Mouse (Mus musculus): ENCODE measurements around the gene Tulp2. TPM values are rescaled to one million over a fixed set of nuclear protein-coding genes. Genes with fewer than 3 reads are reported as not detected.
"Not testable (repeated sequence)": the region's sequence is repeated elsewhere in the genome, so short reads cannot be mapped to it uniquely, and the experiment has no call there.

The Tulp2 gene
- polyA plus RNA-seq, 1 experiment = 0.06 TPM

GRCm38 (mm10) chr7:45476453-45476852 is 5.2 kb upstream of the Tulp2 start:
- H3K27me3 ChIP-seq (ENCODE audit: control insufficient read depth, insufficient read depth, insufficient read length) = no peaks in the 10 kb centered on the region
- no peak overlapping the region for H3K4me2 ChIP-seq (ENCODE audit: low read depth)
- H3K36me3 ChIP-seq (ENCODE audit: control insufficient read depth, insufficient read depth) = no peaks in the 10 kb centered on the region
- TF ChIP-seq MYOD1 (IDR thresholded peaks at IDR 0.05; ENCODE audit: control insufficient read depth in 1 of 3, insufficient read length in 2 of 3, low read depth in 2 of 3) = no peak
- TF ChIP-seq TCF12 (IDR thresholded peaks at IDR 0.05; ENCODE audit: insufficient read depth, poor library complexity, severe bottlenecking) = no peak
- TF ChIP-seq MYOG (IDR thresholded peaks at IDR 0.05; ENCODE audit: control insufficient read depth in 1 of 3, insufficient read depth in 1 of 3, insufficient read length in 2 of 3, low read depth in 2 of 3) = no peak
- no peak for TF ChIP-seq E2F4 (IDR thresholded peaks at IDR 0.05; ENCODE audit: insufficient read depth)
- TF ChIP-seq POLR2AphosphoS2 (IDR thresholded peaks at IDR 0.05; ENCODE audit: insufficient read length, low read depth) = no peak
- no peak for TF ChIP-seq SRF (IDR thresholded peaks at IDR 0.05; ENCODE audit: control insufficient read depth, insufficient read length, low read depth)
- no peak for TF ChIP-seq TCF3 (IDR thresholded peaks at IDR 0.05; ENCODE audit: insufficient read length, low read depth)
- no peak for TF ChIP-seq CEBPB (IDR thresholded peaks at IDR 0.05; ENCODE audit: insufficient read depth, poor library complexity, severe bottlenecking)
- no peak for TF ChIP-seq USF1 (IDR thresholded peaks at IDR 0.05; ENCODE audit: low read depth)
- TF ChIP-seq REST (IDR thresholded peaks at IDR 0.05; ENCODE audit: insufficient read depth, insufficient read length) = no peak
- TF ChIP-seq MAX (IDR thresholded peaks at IDR 0.05; ENCODE audit: low read depth) = no peak
- no peak overlapping the region for H3ac ChIP-seq (ENCODE audit: control insufficient read depth, insufficient read length)
- no peaks in the 10 kb centered on the region for H3K79me2 ChIP-seq (ENCODE audit: control insufficient read depth, insufficient read depth)
- no peak overlapping the region for H3K4me3 ChIP-seq

- no peaks in the 10 kb centered on the region for H3K27me3 ChIP-seq (ENCODE audit: control insufficient read depth, insufficient read depth, insufficient read length)
- TF ChIP-seq TCF3 (IDR thresholded peaks at IDR 0.05; ENCODE audit: insufficient read length, low read depth) (no peak), MAX (IDR thresholded peaks at IDR 0.05; ENCODE audit: low read depth) (no peak), USF1 (IDR thresholded peaks at IDR 0.05; ENCODE audit: low read depth) (peak; percentile 69), CEBPB (IDR thresholded peaks at IDR 0.05; ENCODE audit: insufficient read depth, poor library complexity, severe bottlenecking) (no peak), MYOD1 (IDR thresholded peaks at IDR 0.05; ENCODE audit: control insufficient read depth in 1 of 3, insufficient read length in 2 of 3, low read depth in 2 of 3) (peak; percentile 42 to 53 (median 51)), POLR2AphosphoS2 (IDR thresholded peaks at IDR 0.05; ENCODE audit: insufficient read length, low read depth) (no peak), SRF (IDR thresholded peaks at IDR 0.05; ENCODE audit: control insufficient read depth, insufficient read length, low read depth) (no peak), POLR2A (IDR thresholded peaks at IDR 0.05; ENCODE audit: insufficient read length, low read depth) (no peak), TCF12 (IDR thresholded peaks at IDR 0.05; ENCODE audit: insufficient read depth, poor library complexity, severe bottlenecking) (no peak), E2F4 (IDR thresholded peaks at IDR 0.05; ENCODE audit: insufficient read depth) (no peak), REST (IDR thresholded peaks at IDR 0.05; ENCODE audit: insufficient read depth, insufficient read length) (no peak), MYOG (IDR thresholded peaks at IDR 0.05; ENCODE audit: control insufficient read depth in 1 of 3, insufficient read depth in 1 of 3, insufficient read length in 2 of 3, low read depth in 2 of 3) (peak in 2 of 3 experiments; percentile 46 to 70)
- peak overlapping the region; percentile 64 for H3K4me2 ChIP-seq (ENCODE audit: low read depth)
- no peak overlapping the region for H3ac ChIP-seq (ENCODE audit: control insufficient read depth, insufficient read length)
- H3K4me3 ChIP-seq = no peak overlapping the region
- no peaks in the 10 kb centered on the region for H3K36me3 ChIP-seq (ENCODE audit: control insufficient read depth, insufficient read depth)
- H3K79me2 ChIP-seq (ENCODE audit: control insufficient read depth, insufficient read depth) = no peaks in the 10 kb centered on the region
Measured at GRCm38 (mm10) chr7:45477003-45477402, 4.7 kb upstream of the Tulp2 start.

DNA sequence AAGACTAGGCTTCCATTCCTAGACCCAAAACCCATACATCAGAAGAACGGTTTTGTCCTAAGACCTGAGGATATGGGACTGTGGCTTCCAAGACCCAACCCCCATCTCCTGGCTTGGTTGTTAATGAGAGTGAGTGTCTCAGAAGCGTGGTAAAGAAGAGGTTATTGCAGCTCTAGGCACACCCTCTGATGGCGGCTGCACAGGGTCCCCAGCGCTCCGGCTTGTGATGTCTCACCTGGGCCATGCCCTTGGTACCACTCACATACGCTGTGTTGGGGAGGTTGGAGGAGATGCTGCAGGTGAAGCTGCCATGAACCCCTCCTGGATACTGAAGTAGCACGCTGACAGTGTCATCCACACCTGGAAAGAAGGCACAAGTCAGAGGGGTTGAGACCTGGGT is 2.9 kb upstream of the Tulp2 start:
- no peaks in the 10 kb centered on the region for H3K36me3 ChIP-seq (ENCODE audit: control insufficient read depth, insufficient read depth)
- no peak overlapping the region for H3ac ChIP-seq (ENCODE audit: control insufficient read depth, insufficient read length)
- H3K27me3 ChIP-seq (ENCODE audit: control insufficient read depth, insufficient read depth, insufficient read length) = no peaks in the 10 kb centered on the region
- no peaks in the 10 kb centered on the region for H3K79me2 ChIP-seq (ENCODE audit: control insufficient read depth, insufficient read depth)
- no peak overlapping the region for H3K4me2 ChIP-seq (ENCODE audit: low read depth)
- no peak overlapping the region for H3K4me3 ChIP-seq
- TF ChIP-seq POLR2AphosphoS2 (IDR thresholded peaks at IDR 0.05; ENCODE audit: insufficient read length, low read depth) = no peak

GRCm38 (mm10) chr7:45480310-45480709 is 1.4 kb upstream of the Tulp2 start:
- H3K27me3 ChIP-seq (ENCODE audit: control insufficient read depth, insufficient read depth, insufficient read length); H3K79me2 ChIP-seq (ENCODE audit: control insufficient read depth, insufficient read depth); H3K36me3 ChIP-seq (ENCODE audit: control insufficient read depth, insufficient read depth); H3K4me2 ChIP-seq (ENCODE audit: low read depth); H3K4me3 ChIP-seq; H3ac ChIP-seq (ENCODE audit: control insufficient read depth, insufficient read length): not testable (repeated sequence)

DNA sequence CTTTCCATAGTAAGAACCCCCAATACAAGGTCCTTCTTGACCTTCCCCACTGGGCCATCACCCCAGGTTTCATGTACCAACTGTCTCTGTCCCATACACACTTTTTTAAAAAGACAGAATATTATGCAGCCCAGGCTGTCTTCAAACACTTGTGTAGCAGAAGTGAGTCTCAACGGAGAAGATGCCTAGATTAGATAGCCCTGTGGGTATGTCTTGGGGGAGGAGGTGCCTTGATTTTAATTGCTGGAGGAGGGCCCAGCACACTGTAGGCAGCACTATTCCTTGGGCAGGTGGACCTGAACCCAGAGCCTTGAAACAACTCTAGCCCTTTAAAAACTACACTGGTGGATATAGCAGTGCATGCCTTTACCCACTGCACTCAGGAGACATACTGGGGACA is 489 bp downstream of the Tulp2 start:
- Histone ChIP-seq H3K79me2 (ENCODE audit: control insufficient read depth, insufficient read depth) (no peaks in the 10 kb centered on the region), H3K4me3 (no peak overlapping the region), H3K4me2 (ENCODE audit: low read depth) (no peak overlapping the region), H3K36me3 (ENCODE audit: control insufficient read depth, insufficient read depth) (no peaks in the 10 kb centered on the region), H3ac (ENCODE audit: control insufficient read depth, insufficient read length) (no peak overlapping the region), H3K27me3 (ENCODE audit: control insufficient read depth, insufficient read depth, insufficient read length) (no peaks in the 10 kb centered on the region)
- TF ChIP-seq POLR2A (IDR thresholded peaks at IDR 0.05; ENCODE audit: insufficient read length, low read depth) = no peak
- TF ChIP-seq MYOG (IDR thresholded peaks at IDR 0.05; ENCODE audit: control insufficient read depth in 1 of 3, insufficient read depth in 1 of 3, insufficient read length in 2 of 3, low read depth in 2 of 3) = no peak
- TF ChIP-seq TCF12 (IDR thresholded peaks at IDR 0.05; ENCODE audit: insufficient read depth, poor library complexity, severe bottlenecking) = no peak
- no peak for TF ChIP-seq E2F4 (IDR thresholded peaks at IDR 0.05; ENCODE audit: insufficient read depth)
- no peak for TF ChIP-seq REST (IDR thresholded peaks at IDR 0.05; ENCODE audit: insufficient read depth, insufficient read length)
- TF ChIP-seq POLR2AphosphoS2 (IDR thresholded peaks at IDR 0.05; ENCODE audit: insufficient read length, low read depth) = no peak
- TF ChIP-seq MAX (IDR thresholded peaks at IDR 0.05; ENCODE audit: low read depth) = no peak
- TF ChIP-seq CEBPB (IDR thresholded peaks at IDR 0.05; ENCODE audit: insufficient read depth, poor library complexity, severe bottlenecking) = no peak
- TF ChIP-seq USF1 (IDR thresholded peaks at IDR 0.05; ENCODE audit: low read depth) = no peak
- TF ChIP-seq MYOD1 (IDR thresholded peaks at IDR 0.05; ENCODE audit: control insufficient read depth in 1 of 3, insufficient read length in 2 of 3, low read depth in 2 of 3) = no peak
- TF ChIP-seq TCF3 (IDR thresholded peaks at IDR 0.05; ENCODE audit: insufficient read length, low read depth) = no peak
- no peak for TF ChIP-seq SRF (IDR thresholded peaks at IDR 0.05; ENCODE audit: control insufficient read depth, insufficient read length, low read depth)

GRCm38 (mm10) chr7:45484985-45485384 is 3.3 kb downstream of the Tulp2 start:
- H3K4me2 ChIP-seq (ENCODE audit: low read depth); H3K36me3 ChIP-seq (ENCODE audit: control insufficient read depth, insufficient read depth); H3K4me3 ChIP-seq: not testable (repeated sequence)

More at GRCm38 (mm10) chr7:45484985-45485384, 3.3 kb downstream of the Tulp2 start:
- not testable (repeated sequence) for H3ac ChIP-seq (ENCODE audit: control insufficient read depth, insufficient read length); H3K27me3 ChIP-seq (ENCODE audit: control insufficient read depth, insufficient read depth, insufficient read length); H3K79me2 ChIP-seq (ENCODE audit: control insufficient read depth, insufficient read depth)
